Mouse (Mus musculus): ENCODE results near the gene P3h2.

The P3h2 gene

GRCm38 (mm10) chr16:25977210-25977609 lies 128.4 kb downstream of the P3h2 start:
- DNase-seq: no peak

- no peak for DNase-seq
These were observed 134.3 kb downstream of the P3h2 start for GRCm38 (mm10) chr16:25971285-25971684.

- DNase-seq: no peak
These were observed 134.9 kb downstream of the P3h2 start for GRCm38 (mm10) chr16:25970720-25971119.

- DNase-seq: no peak
These were observed 135.4 kb downstream of the P3h2 start for GRCm38 (mm10) chr16:25970193-25970592.

GRCm38 (mm10) chr16:25967297-25967696 lies 138.3 kb downstream of the P3h2 start:
- peak in 1 of 2 experiments; percentile 82 for DNase-seq

- peak in 1 of 2 experiments; percentile 79 for DNase-seq
These were observed 141.7 kb downstream of the P3h2 start for GRCm38 (mm10) chr16:25963856-25964255.

GRCm38 (mm10) chr16:25960345-25960744 lies 145.2 kb downstream of the P3h2 start:
- DNase-seq: no peak

GRCm38 (mm10) chr16:25959929-25960328 lies 145.7 kb downstream of the P3h2 start:
- no peak for DNase-seq

GRCm38 (mm10) chr16:25958650-25959238 lies 146.8 kb downstream of the P3h2 start:
- DNase-seq: no peak

- DNase-seq: no peak
These were observed 147.4 kb downstream of the P3h2 start for GRCm38 (mm10) chr16:25958213-25958612.

GRCm38 (mm10) chr16:25956831-25957230 lies 148.8 kb downstream of the P3h2 start:
- DNase-seq: no peak

GRCm38 (mm10) chr16:25954614-25955013 lies 151.0 kb downstream of the P3h2 start:
- DNase-seq: no peak

- DNase-seq: no peak
These were observed 152.2 kb downstream of the P3h2 start for GRCm38 (mm10) chr16:25953359-25953758.

GRCm38 (mm10) chr16:25952005-25952404 lies 153.6 kb downstream of the P3h2 start:
- peak in 1 of 2 experiments; percentile 31 for DNase-seq

GRCm38 (mm10) chr16:25948067-25948466 lies 157.5 kb downstream of the P3h2 start:
- DNase-seq: no peak

GRCm38 (mm10) chr16:25945151-25945955 lies 160.2 kb downstream of the P3h2 start:
- DNase-seq: peak in 1 of 2 experiments; percentile 29

- DNase-seq: no peak
These were observed 163.3 kb downstream of the P3h2 start for GRCm38 (mm10) chr16:25942261-25942660.

GRCm38 (mm10) chr16:25934181-25934580 lies 171.4 kb downstream of the P3h2 start:
- no peak for DNase-seq

- no peak for DNase-seq
These were observed 193.4 kb downstream of the P3h2 start for GRCm38 (mm10) chr16:25912185-25912584.

Measured in kidney, postnatal 25 days (tissue).